Mouse (Mus musculus): ENCODE data around the gene Baat.
"Not testable (repeated sequence)": the region's sequence is repeated elsewhere in the genome, so short reads cannot be mapped to it uniquely, and the experiment has no call there.

Baat gene

DNA sequence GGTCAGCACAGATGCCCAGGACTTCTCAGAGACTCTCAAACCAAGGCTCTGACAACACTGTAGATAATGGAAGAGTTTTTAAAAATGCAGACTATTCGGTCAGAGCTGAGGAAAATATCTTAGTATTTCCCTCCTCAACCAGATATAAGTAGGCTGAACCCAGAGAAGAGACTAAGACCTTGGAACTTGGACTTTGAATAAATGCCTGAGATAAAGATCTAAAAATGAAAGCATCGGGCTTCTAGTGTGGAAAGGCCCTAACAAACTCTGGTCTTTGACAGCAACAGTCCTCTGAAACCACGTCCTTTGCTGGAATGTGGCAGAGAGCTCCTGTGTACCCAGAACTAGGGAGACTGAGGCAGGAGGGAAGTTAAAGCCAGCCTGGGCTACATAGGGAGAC, at the start of gene Baat:
Baat (minus strand) TSS at position 172 of the 400 bp plus-strand sequence.
- DNase-seq (ENCODE audit: low spot score): no peak

DNA sequence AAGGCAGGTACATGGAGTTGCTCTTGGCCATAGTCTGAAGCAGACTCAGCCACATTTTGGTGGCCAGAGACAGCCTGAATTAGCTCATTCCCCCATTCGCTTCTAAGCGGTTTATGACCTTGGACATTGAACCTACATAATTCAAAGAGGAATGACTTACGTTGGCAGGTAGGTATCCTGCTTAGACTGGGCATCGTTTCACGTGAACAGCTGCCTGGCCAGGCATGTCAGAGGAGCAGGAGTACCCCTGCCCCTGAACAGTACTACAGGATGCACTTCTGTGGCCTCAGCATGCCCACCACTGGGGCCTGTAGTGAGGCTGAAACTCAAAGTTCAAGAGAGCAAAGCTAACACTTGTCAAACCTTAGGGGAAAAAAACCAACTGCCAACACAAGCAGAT, 47.0 kb upstream of the Baat start:
- no peak for DNase-seq (ENCODE audit: low spot score)

DNA sequence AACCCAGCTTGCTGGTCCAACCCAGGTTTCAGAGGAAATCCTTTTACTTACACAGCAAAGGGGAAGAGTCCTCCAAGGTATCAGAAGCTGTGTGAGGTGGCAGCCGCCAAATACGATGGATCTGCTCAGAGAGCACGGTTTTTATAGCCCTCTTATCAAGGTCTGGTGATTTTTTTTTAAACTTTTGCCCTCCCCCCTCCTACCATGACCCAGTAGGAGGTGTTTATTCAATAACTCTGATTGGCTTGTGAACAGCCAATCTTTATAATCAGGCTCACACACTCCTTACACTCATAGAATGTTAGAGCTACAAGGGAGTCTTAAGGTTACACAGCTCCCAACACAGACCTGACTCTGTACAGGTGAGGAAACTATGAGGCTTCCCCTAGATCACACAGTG, 43.0 kb upstream of the Baat start, which contains the start of gene Aldob:
Aldob (minus strand) TSS at position 164 of the 400 bp plus-strand sequence.
- no peak for DNase-seq (ENCODE audit: low spot score)

DNA sequence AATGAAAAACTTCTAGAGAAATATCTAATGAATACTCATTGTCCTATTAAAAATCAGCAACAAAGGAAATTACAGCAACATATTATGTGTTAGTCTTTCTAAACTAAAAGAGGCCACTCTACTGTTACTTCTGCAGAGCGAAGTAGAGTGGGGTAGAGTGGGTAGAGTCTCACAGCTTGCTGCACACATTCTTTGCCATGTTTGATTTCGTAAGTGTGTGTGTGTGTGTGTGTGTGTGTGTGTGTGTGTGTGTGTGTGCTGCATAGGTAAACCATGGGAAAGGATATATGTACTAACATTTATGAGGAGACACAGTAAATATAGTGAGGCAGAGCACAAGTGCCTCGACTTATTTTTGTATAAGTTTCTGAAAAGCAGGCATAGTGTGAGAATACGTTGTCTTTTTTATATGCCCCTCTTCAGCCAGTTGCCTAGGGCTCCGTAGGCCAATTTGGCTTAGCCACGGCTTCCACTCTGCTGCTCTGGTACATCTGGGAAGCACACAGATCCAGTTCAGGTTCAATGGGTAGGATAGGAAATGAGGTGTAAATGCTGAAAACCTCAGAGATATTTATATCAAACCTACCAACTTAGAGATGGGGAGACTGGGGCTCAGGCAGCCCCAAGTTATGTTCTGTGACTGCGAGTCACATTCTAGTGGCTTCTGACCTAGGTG, 41.3 kb upstream of the Baat start:
- DNase-seq (ENCODE audit: low spot score): no peak

DNA sequence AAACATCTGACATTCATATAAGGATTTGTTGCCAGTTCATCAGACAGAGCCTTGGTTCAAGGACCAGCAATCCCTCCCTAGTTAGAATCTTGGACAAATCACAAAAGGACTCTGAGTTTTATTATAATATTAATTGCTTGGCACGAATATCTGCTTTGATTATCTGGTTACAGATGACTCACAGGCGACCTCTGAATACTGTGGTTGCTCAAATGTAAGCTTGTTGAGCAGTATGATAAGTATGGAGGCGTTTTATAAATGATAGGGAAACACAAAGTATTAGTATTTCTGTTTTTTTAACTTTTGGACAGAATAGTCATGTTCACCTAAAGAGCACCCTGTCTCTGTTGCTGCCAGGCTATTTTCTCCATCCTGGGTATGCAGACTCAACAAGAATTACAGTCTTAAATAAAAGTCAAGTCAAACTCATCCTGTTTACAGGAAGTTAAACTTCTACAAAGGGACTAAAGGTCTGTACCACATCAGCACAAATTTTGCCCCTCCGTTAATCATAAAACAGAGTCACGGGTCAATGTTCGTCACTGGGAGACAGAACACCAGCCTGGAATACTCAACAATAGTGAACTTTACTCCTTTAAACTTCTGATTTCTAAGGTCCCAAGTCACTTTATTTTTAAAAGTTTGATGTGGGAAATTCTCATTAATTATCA, 40.7 kb upstream of the Baat start:
- no peak for DNase-seq (ENCODE audit: low spot score)

DNA sequence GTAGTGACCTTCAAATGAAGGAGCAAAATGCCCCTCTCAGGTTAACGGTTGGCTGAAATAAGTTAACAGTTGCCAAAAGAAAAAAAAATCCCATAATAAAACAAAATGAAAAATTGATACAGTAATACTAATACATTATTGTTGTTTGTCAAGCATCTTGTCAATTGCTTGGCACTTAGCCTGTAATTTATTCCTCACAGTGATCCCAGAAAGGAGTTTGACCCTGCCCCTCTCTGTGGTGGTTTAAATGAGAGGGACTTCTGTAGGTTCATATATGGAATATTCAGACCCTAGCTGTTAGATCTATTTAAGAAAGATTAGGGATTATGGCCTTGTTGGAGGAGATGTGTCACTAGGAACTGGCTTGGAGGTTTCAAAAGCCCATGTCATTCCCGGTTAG, 39.7 kb upstream of the Baat start:
- DNase-seq (ENCODE audit: low spot score): no peak

DNA sequence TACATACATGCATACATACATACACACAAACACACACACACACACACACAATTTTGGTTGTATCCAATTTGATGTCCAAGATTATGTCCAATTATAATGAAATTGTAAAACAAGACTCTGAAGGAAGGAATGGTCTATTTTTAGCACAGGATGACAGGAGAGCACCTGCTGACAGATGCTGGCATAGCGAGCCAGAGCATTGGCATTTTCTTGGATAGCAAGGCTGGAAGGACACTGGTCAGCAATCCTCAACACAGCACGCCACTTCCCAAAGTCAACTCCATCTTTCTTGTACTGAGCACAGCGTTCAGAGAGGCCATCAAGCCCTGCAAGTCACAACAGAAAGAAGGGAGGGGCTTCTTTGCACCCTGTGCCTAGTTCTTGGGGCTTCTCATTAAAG, 34.6 kb upstream of the Baat start:
- DNase-seq (ENCODE audit: low spot score): no peak

DNA sequence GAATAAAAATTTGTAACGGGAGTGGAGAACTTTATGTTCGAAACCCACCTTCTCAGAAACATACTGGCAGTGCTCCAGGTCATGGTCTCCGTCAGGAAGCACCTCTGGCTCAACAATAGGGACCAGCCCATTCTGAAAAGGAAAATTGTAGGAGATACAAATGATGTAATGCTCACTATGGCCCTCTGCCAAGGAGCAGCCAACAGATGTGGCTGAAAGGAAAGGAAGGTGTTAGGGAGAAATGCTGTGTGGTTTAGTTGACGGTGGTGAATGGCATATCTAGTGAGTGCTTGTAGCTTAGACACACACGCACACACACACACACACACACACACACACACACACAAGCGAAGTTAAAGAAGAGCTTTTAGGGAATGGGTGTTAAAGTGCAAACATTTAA, 33.3 kb upstream of the Baat start:
- peak; percentile 2 for DNase-seq (ENCODE audit: low spot score)

DNA sequence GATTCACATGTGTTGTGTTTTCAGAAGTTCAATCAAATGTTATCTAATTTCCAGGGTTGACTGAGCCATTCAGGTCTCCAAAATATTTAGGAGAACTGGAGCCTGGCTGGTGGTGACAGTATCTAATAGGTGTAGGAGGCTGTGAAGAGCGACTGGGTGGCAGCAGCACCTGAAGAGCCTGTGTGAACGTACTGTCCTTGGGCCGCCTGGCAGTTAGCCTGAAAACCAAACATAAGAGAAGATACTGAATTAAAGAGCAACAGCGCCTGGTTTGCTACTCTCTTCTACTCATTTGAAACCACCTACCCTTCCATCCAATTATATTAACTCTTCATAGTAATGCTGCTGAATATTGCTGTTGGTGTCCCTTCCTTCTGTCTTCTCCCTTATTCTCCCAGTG, 30.3 kb upstream of the Baat start:
- no peak for DNase-seq (ENCODE audit: low spot score)

DNA sequence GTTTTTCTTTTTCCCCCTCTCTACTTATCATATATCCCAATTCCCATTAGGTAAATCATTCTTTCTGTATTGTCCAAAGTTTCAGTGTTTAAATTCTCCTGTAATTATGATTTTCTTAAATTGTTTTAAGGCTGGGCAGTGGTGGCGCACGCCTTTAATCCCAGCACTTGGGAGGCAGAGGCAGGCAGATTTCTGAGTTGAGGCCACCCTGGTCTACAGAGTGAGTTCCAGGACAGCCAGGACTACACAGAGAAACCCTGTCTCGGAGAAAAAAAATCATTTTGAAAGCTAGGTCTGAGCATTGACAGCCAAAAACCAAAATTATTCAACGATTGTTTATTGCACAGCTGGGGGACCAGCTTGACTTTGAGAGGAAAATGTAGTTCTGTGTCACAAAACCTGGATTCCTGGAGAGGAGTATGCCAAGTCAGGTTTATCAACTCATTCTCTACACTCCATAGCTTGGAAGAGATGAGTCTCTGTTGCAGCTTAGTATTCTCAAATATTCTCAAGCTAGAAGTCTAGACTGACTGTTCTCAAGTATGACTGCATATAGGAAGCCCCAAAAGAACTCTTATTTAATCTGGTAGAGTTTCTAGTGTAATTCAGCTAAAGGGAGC, 29.4 kb upstream of the Baat start:
- DNase-seq (ENCODE audit: low spot score): no peak

DNA sequence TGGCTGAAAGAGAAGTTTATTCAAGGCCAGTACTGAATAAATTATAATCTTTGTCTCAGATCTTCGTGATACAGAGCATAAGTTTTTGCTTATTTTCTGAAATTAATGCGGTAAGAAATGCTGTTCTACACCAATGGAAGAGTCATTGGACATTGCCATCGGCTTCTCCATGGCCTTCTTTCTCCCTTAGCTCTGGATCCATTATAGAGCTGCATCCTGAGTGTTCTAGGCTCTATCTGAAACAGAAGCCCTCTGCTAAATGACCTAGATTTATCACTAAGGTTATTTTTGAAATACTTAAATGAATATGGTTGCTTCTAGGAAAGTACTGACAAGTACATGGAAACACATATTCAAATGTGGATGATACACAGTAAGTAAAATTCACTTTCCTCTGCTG, 28.7 kb upstream of the Baat start:
- no peak for DNase-seq (ENCODE audit: low spot score)

DNA sequence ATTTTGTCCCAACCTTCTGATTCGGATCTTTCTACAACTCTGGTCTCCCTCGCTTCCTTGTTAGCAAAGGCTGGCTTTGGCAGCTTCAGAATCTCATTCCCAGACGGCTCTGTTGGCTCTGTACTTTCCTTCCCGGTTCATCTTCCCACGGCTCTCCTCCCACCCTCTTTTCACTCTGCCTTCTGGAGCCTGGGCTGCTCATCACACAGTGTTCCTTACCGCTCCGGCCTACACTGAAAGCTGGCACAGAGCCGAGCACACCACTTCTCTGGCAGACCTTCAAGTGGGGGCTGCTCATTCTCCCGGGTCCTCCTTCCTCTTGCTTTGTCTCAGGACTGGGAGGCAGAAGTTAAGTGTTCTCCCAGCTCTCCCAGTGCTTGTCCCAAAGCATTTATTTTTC, 16.2 kb upstream of the Baat start:
- DNase-seq (ENCODE audit: low spot score): no peak

DNA sequence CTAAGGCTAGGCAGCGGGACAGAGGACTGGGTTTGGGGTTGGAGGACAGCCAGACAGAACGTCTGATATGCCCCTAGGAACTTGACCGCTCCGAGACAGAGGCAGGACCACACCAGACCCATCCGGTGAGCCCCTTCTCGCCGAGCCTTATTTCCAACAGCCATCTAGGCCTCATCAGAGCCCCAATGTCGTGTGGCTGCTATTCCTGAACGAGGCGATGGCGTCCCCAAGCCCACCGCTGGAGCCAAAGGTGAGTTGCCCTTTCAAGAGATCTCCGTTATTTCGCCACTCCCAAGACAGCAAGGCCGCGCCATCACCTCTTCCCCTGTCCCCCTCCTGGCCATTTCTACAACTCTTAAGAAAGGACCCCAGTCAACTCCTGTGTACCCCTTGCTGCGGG, 15.0 kb upstream of the Baat start:
- DNase-seq (ENCODE audit: low spot score): no peak

DNA sequence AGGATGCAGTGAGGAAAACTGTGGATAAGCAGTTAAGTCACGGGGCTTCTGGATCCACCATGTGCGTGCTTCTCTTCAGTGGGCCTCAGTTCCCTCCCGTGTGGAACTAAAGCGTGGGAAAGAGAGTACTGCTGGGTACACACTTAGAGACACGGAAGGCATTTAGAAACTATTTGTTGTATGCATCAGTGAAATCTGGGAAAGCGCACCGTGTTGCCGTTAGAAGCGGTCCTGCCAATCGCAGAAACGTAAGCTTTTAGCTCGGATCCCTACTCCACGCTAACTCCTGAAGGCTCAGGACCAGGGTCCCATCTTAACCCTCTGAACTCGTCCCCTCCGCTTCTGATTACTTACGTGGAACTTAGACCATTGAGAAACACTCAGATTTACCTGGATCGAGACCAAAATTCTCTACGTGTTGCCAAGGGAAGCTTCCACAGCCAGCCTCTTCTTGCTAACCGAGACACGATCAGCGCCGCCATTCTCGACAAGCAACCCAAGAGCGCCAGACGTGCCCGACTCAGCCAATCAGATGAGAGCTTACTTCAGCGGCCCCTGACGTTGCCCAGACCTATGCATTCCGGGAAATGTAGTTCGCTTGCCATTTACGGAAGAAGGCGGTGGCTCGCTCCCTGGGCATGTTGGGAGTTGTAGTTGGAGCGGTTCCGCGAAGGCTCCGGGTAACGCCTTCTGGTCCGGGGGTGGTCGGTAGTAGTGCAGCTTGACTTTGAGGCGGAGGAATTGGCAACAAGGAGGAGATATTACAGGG, 14.4 kb upstream of the Baat start, which contains the start of the genes Mrpl50 and Zfp189:
Mrpl50 (minus strand) TSS at position 522 of the 769 bp plus-strand sequence.
Zfp189 (plus strand) TSS at position 605 of the 769 bp plus-strand sequence.
- DNase-seq (ENCODE audit: low spot score): peak; percentile 97

DNA sequence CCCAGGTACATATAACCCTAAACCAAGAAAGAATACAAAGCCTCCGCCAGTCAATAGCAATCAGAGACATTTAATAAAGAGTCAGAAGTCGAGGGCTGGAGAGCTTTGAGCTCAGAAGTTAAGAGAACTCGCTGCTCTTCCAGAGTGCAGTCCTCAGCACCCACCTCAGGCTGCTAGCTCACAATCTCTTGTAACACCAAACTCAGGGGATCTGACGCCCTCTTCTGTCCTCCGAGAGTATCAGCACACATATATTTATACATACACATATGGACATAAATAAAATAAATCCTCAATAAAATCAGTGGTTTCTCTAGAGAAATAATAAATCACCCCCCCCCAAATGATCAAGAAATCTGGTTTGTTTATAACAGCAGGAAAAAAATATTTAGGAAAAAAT, 13.1 kb upstream of the Baat start:
- DNase-seq (ENCODE audit: low spot score): no peak

DNA sequence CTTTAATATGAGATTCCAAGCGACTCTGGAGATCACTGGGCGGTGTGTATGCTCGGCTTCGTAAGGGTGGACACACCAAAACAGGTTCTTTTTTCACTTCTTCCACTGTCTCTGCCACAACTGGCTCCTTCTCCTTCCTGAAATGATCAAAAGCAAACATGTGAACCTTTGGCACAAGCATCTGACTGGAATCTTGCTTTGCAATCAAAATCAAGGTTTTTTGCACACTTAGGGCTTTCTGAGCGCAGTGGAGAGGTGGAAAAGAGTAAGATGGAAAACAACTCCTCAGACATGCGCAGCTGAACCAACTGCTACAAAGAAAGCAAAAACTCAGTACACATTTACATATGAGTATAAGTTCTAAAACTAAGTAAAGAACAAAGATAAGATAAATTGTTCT, 8.1 kb upstream of the Baat start:
- no peak for DNase-seq (ENCODE audit: low spot score)

DNA sequence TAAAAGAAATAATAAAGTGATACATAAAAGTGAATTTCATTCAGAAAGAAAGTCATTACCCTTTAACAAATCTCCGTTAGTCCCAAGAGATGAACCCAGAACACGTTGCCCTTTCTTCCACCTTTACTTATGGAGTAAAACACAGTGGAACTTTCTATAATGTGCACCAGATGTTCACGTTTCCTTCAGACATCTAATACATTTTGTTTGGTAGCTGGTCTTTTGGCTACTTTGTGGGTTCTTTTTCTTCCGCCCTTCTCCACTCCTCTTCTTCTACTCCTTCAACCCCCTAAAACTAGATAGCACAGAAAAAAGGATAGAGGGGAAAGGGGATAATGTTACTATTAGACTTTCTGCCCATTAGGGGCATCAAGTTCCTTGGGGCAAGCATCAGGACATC, 6.3 kb upstream of the Baat start:
- DNase-seq (ENCODE audit: low spot score): no peak

DNA sequence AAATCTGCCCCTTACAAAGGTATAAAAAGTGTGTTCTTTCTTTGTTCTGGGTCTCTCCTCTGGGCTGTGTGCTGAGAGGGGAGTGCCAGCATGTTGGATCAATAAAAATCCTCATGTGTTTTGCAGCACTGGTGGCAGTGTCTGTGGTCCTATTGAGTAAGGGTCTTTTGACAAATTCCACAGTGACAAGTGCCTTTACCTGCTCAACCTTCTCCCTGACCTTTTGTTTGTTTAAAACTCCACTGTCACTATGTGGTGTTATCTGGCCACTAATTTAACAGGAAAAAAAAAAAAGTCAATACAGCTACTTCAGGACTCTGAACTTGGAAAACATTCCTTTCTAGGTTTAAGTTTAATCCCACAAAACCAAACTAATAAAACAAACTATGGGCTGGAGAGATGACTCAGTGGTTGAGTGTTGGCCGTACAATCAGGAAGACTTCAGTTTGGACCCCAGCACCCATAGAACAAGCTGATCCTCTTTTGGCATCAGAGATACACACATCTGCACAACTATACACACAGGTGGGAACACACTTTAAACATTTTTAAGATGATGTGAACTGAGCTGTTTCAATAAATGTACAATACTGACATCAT, 4.0 kb upstream of the Baat start:
- DNase-seq (ENCODE audit: low spot score): not testable (repeated sequence)

DNA sequence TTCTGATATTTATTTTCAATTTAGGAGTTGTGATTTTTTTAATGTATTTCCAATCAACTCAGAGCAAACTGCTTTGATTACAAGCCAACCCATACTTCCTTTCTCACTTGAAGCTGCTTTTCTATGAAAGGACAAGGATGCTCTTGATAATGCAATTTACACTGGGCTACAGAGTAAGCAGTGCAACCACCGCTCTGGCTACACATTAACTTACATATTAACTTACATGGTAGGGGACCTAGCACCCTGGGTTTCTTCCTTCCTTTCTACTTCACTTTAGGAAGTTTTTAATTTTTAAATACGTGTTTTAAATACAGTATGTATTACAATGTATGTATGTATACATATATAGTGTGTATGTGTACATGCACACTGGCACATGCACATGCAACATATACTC, 2.8 kb upstream of the Baat start:
- no peak for DNase-seq (ENCODE audit: low spot score)

DNA sequence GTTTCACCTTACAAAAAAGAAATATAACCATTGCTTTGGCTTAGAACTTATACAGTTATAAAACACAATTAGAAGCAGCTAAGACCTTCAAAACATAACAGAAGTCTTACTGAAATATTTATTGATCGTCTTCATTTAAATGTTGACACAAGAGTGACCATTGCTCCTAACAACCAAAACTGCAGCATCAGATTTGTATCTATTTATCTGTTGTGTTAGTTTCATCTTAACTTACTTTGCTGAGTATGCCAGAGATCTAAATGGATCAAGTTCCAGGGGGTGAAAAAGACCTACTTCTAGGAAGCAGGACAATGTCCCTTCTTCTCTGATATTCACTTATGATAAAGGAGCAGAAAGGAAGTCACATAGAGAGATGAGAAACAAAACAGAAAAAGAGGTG, 2.8 kb downstream of the Baat start:
- DNase-seq (ENCODE audit: low spot score): no peak

DNA sequence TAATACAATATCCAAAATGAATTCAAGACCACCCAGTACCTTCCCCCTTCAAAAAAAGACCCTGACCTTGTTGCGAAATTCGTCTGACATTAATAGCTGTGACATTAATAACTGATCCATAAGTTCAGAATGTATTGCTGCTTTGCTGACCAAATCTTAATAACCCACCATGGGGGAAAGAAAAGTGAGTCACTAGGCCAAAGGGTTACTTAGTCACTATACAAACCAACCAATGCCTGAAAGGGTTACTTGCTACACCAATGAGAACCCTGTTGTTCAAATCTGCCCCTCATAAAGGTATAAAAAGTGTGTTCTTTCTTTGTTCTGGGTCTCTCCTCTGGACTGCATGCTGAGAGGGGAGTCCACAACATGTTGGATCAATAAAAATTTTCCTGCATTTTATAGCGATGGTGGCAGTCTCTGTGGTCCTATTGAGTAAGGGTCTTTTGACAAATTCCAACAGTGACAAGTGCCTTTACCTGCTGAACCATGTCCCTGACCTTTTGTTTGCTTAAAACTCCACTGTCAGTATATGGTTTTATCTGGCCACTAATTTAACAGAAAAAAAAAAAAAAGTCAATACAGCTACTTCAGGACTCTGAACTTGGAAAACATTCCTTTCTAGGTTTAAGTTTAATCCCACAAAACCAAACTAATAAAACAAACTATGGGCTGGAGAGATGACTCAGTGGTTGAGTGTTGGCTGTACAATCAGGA, 20.3 kb downstream of the Baat start:
- DNase-seq (ENCODE audit: low spot score): not testable (repeated sequence)

DNA sequence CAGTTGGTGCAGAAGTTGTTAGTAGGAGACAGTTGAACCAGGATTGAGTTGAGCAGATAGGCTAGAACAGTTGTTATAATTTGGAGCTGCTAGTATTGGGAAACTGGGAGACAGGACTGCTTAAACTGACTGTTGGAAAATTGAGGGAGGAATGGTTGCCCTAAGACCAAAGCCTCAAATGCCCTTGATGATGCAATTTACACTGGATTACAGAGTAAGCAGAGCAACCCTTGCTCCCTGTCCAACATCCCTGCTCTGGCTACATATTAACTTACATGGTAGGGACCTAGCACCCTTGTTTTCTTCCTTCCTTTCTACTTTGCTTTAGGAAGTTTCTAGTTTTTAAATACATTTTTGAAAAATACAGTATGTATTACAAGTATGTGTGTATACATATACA, 20.9 kb downstream of the Baat start:
- DNase-seq (ENCODE audit: low spot score): no peak
